Mouse (Mus musculus): ENCODE data around the gene Bcam. TPM values are rescaled to one million over a fixed set of nuclear protein-coding genes. Genes with fewer than 3 reads are reported as not detected.
A peak's percentile ranks its signal among the peaks of the same experiment; 100 is the strongest.

Gene Bcam
- polyA plus RNA-seq, 1 experiment from 2014 or later = 14.0 TPM

DNA sequence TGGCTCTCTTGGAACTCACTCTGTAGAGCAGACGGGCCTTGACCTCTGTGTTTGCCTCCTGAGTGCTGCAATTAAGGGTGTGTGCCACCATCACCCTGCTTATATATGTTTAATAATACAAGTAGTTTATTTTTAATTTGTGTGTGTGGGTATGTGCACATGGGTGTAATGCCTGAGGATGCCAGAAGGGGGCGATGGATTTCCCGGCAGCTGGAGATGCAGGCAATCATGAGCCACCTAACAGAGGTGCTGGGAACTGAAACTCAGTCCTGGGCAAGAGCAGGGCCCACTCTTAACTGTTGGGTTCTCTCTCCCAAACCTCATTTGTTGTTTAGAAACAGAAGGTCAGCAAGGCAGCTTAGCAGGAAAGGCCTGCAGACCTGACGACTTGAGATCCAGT lies 9.1 kb upstream of the Bcam start:
- Histone ChIP-seq H3K9me3 (replicated peaks; ENCODE audit: control insufficient read depth, low read length, poor library complexity, severe bottlenecking) (no peaks in the 10 kb centered on the region), H3K27me3 (ENCODE audit: control insufficient read depth, insufficient read depth, low read depth, low read length) (no peaks in the 10 kb centered on the region), H3K27ac (ENCODE audit: low read length) (no peak overlapping the region), H3K36me3 (ENCODE audit: control insufficient read depth, insufficient read depth, low read length) (no peaks in the 10 kb centered on the region), H3K4me2 (ENCODE audit: low read length) (no peak overlapping the region), H3K4me3 (ENCODE audit: low read depth, low read length) (no peak overlapping the region), H3K9ac (ENCODE audit: low read depth, low read length) (no peak overlapping the region), H3K4me1 (ENCODE audit: control insufficient read depth, insufficient read depth, low read length) (no peaks in the 10 kb centered on the region)
- 79% methylated on average over 4 of the region's 4 CpGs for WGBS
- ATAC-seq = no peak

DNA sequence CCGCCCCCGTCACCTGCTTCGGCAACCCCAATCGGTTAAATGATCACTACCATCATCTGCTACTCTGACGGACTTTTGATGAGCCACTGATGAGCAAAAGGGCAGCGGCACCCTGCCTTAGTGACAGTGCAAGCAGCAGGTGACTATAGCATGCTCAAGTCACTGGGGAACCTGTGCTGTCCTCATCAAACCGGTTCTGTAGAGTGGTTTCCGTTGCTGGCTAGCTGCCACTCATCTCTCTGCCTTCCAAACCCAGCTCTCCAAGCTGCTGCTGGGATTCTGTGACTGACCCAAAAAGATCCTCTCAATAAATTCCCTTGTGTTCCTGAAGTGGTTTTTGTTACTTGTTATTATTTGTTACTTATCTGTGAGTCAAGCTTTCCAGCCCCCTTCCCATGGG lies 7.8 kb upstream of the Bcam start:
- WGBS = 88% methylated on average over 8 of the region's 8 CpGs

DNA sequence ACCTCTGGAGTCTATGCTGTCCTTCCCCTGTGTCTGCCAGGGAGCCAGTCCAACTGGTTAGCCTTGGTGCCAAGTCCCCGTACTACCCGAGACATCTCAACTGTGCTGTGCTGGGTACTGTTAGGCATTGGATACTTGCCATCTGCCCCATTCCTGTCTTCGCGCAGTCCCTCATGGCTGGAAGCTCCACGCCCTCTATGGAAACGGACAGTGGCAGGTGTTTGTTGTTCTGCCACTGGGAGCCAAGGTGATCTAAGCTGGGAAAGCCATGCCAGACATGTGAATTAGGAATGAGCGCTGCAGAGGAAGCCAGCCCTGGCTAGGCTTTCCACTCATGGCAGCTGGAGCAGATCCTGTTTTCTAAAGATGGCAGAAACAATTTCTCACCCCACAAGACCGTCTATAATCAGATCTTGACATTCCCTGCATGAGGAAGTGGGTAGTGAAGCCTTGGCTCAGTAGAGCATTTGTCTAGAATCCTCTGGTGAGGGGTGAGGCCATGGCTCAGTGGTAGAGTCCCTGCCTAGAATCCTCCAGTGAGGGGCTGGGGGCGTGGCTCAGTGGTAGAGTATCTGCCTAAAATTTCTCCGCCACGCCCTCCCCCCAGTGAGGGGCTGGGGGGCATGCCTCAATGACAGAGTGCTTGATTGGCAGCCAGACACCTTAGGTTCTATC lies 6.4 kb upstream of the Bcam start:
- no peaks in the 10 kb centered on the region for H3K27me3 ChIP-seq (ENCODE audit: control insufficient read depth, insufficient read depth, low read depth, low read length)
- H3K27ac ChIP-seq (ENCODE audit: low read length) = no peak overlapping the region
- no peak overlapping the region for H3K4me3 ChIP-seq (ENCODE audit: low read depth, low read length)
- H3K4me2 ChIP-seq (ENCODE audit: low read length) = no peak overlapping the region
- ATAC-seq = no peak
- H3K9ac ChIP-seq (ENCODE audit: low read depth, low read length) = no peak overlapping the region
- H3K4me1 ChIP-seq (ENCODE audit: control insufficient read depth, insufficient read depth, low read length) = no peaks in the 10 kb centered on the region
- 87% methylated on average over 11 of the region's 11 CpGs for WGBS
- H3K36me3 ChIP-seq (ENCODE audit: control insufficient read depth, insufficient read depth, low read length) = no peaks in the 10 kb centered on the region
- H3K9me3 ChIP-seq (replicated peaks; ENCODE audit: control insufficient read depth, low read length, poor library complexity, severe bottlenecking) = no peaks in the 10 kb centered on the region

More for the DNA sequence above, 7.8 kb upstream of the Bcam start:
- H3K36me3 ChIP-seq (ENCODE audit: control insufficient read depth, insufficient read depth, low read length) = no peaks in the 10 kb centered on the region
- H3K4me1 ChIP-seq (ENCODE audit: control insufficient read depth, insufficient read depth, low read length) = no peaks in the 10 kb centered on the region
- H3K9ac ChIP-seq (ENCODE audit: low read depth, low read length) = no peak overlapping the region
- no peaks in the 10 kb centered on the region for H3K27me3 ChIP-seq (ENCODE audit: control insufficient read depth, insufficient read depth, low read depth, low read length)
- H3K4me3 ChIP-seq (ENCODE audit: low read depth, low read length) = no peak overlapping the region
- H3K9me3 ChIP-seq (replicated peaks; ENCODE audit: control insufficient read depth, low read length, poor library complexity, severe bottlenecking) = no peaks in the 10 kb centered on the region
- no peak for ATAC-seq
- H3K27ac ChIP-seq (ENCODE audit: low read length) = no peak overlapping the region
- no peak overlapping the region for H3K4me2 ChIP-seq (ENCODE audit: low read length)

DNA sequence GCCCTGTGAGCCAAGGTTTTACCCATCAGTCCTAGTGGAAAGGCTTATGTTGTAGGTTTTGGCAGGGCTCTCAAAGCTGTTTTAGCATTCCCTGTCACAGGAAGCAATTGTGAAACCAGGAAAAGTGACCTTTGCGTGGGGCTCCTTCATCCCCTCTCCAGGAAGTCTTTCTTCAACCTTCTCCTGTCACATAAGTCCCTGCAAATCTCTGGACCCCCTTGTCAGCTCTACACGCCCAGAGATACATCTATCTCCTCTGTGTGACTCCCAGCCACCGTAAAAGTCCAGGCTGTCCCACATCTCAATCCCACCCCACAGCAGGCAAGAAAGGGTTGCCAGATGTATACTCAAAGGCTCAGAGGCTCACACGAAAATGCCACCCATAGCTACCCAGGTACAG lies 866 bp upstream of the Bcam start:
- H3K27ac ChIP-seq (ENCODE audit: low read length) = no peak overlapping the region
- H3K9me3 ChIP-seq (replicated peaks; ENCODE audit: control insufficient read depth, low read length, poor library complexity, severe bottlenecking) = no peaks in the 10 kb centered on the region
- ATAC-seq = no peak
- peaks cover 24% of the 10 kb centered on the region for H3K27me3 ChIP-seq (ENCODE audit: control insufficient read depth, insufficient read depth, low read depth, low read length)
- no peak overlapping the region for H3K4me3 ChIP-seq (ENCODE audit: low read depth, low read length)
- no peak overlapping the region for H3K9ac ChIP-seq (ENCODE audit: low read depth, low read length)
- H3K36me3 ChIP-seq (ENCODE audit: control insufficient read depth, insufficient read depth, low read length) = no peaks in the 10 kb centered on the region
- peaks cover 11% of the 10 kb centered on the region for H3K4me1 ChIP-seq (ENCODE audit: control insufficient read depth, insufficient read depth, low read length)
- H3K4me2 ChIP-seq (ENCODE audit: low read length) = no peak overlapping the region
- WGBS = 62% methylated on average over 4 of the region's 4 CpGs

DNA sequence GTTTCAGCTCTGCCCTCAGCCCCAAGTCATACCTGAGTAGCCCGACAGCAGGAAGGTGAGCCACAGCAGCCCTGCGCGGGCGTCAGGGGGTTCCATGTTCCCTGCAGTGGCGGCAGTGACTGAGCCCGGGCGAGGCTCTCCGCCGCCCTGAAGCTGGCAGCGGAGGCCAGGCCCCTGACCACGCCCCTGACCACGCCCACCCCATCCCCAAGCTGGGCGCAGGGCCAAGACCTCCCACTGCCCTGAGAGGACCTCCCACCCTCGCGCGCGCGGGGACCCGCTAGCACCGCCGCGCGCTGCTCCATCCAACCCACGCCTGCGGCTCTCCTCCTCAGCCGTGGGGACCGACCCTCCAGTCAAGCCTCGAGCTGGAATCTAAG lies 451 bp downstream of the Bcam start:
- WGBS = under 1% methylated on average over 27 of the region's 28 CpGs
- peak; percentile 74 for ATAC-seq

DNA sequence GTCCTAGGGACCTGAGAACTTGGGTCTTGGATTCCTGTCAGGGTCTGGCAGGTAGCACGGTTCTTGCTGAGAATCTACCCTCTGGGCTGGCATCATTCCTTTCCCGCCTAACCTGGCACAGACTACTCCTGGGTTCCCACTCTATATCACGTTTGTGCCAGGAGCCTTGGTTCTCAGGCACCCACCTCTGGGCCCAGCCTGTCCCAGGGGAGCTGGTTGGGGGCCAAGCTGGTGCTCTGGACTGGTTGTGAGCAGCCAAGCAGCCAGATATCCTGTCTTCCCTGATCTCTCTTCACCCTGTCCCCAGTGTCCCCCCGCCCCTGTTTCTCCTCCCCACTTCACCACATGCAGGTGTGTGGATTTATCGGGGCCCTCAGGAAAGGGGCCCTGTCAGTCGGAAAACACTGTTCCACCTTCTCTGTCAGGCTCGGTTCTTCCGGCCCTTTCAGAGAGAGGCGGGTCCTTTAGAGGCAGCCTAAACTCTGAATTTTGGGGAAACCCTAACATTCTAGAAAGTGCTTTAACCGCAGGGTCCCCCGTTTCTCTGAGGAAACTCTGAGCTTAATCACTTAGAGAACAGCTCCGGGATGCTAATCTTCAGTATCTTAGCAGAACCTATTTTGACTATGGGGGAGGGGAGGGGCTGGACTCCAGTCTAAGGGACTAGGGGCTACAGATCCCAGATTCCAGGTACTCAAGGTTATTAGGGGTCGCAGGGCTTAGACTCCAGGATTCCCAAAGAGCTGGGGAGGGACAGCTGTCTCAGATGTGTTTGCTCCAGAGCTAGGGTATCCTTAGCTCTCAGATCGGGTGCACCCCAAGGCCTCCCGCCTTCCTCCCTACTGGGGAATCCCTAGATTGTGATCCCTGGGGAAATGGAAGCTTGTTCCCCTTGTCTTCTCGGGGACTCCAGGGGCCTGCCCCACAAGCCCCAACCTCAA lies 1.1 kb downstream of the Bcam start:
- Histone ChIP-seq H3K9me3 (replicated peaks; ENCODE audit: control insufficient read depth, low read length, poor library complexity, severe bottlenecking) (no peaks in the 10 kb centered on the region), H3K9ac (ENCODE audit: low read depth, low read length) (peak overlapping the region; percentile 61), H3K36me3 (ENCODE audit: control insufficient read depth, insufficient read depth, low read length) (no peaks in the 10 kb centered on the region), H3K4me1 (ENCODE audit: control insufficient read depth, insufficient read depth, low read length) (peaks cover 11% of the 10 kb centered on the region), H3K27me3 (ENCODE audit: control insufficient read depth, insufficient read depth, low read depth, low read length) (peaks cover 24% of the 10 kb centered on the region), H3K27ac (ENCODE audit: low read length) (no peak overlapping the region), H3K4me2 (ENCODE audit: low read length) (peak overlapping the region; percentile 74), H3K4me3 (ENCODE audit: low read depth, low read length) (peak overlapping the region; percentile 41)
- 0 out of 2 replicates have a peak, but pooled peaks have one; percentile 2 for ATAC-seq
- WGBS = 14% methylated on average over 16 of the region's 16 CpGs

More for the DNA sequence above, 451 bp downstream of the Bcam start:
- Histone ChIP-seq H3K27ac (ENCODE audit: low read length) (no peak overlapping the region), H3K4me2 (ENCODE audit: low read length) (peak overlapping the region; percentile 74), H3K9ac (ENCODE audit: low read depth, low read length) (peak overlapping the region; percentile 61), H3K4me3 (ENCODE audit: low read depth, low read length) (peak overlapping the region; percentile 41), H3K27me3 (ENCODE audit: control insufficient read depth, insufficient read depth, low read depth, low read length) (peaks cover 24% of the 10 kb centered on the region), H3K4me1 (ENCODE audit: control insufficient read depth, insufficient read depth, low read length) (peaks cover 11% of the 10 kb centered on the region), H3K9me3 (replicated peaks; ENCODE audit: control insufficient read depth, low read length, poor library complexity, severe bottlenecking) (no peaks in the 10 kb centered on the region), H3K36me3 (ENCODE audit: control insufficient read depth, insufficient read depth, low read length) (no peaks in the 10 kb centered on the region)

DNA sequence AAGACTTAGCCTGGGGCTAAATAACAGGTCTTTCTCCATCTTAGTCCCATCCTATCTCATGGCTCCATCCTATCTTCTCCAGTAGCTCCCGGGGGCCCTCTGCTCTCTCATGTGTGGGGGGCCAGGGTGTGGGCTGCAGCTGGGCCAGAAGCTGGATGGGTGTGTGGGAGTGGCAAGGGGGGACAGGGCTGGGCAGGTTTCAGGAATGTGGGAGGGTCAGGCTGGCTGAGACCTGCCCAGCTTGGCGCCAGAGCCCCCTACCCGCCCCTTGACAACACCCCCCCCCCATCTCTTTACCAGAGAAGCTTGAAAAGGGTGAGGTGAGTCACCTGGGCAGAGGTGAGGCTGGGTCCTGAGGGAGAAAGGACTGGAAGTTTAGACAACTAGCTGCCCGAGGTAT lies 1.8 kb downstream of the Bcam start:
- peaks cover 11% of the 10 kb centered on the region for H3K4me1 ChIP-seq (ENCODE audit: control insufficient read depth, insufficient read depth, low read length)
- no peak overlapping the region for H3K4me3 ChIP-seq (ENCODE audit: low read depth, low read length)
- H3K27ac ChIP-seq (ENCODE audit: low read length) = no peak overlapping the region
- no peak overlapping the region for H3K4me2 ChIP-seq (ENCODE audit: low read length)
- 24% methylated on average over 4 of the region's 4 CpGs for WGBS
- peaks cover 24% of the 10 kb centered on the region for H3K27me3 ChIP-seq (ENCODE audit: control insufficient read depth, insufficient read depth, low read depth, low read length)
- ATAC-seq = no peak
- H3K36me3 ChIP-seq (ENCODE audit: control insufficient read depth, insufficient read depth, low read length) = no peaks in the 10 kb centered on the region
- no peaks in the 10 kb centered on the region for H3K9me3 ChIP-seq (replicated peaks; ENCODE audit: control insufficient read depth, low read length, poor library complexity, severe bottlenecking)
- H3K9ac ChIP-seq (ENCODE audit: low read depth, low read length) = no peak overlapping the region

DNA sequence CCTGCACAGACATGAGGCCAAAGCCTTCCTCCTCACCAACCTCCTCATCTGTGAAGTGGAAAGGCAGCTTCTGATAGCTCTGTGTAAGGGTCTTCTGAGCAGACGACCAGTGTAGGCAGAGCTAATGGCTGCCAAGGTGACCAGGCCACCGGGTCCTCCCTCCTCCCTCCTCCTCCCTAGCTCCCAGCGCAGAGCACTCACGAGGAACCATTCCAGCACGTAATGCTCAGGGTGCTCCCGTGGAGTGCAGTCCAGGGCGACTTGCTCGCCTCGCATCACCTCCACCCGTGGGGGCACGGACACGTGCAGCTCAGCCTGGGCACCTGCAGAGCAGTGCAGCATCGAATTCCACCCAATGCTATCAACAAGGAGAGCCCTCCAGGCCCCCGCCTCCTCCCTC lies 2.6 kb downstream of the Bcam start:
- peaks cover 24% of the 10 kb centered on the region for H3K27me3 ChIP-seq (ENCODE audit: control insufficient read depth, insufficient read depth, low read depth, low read length)
- no peak overlapping the region for H3K27ac ChIP-seq (ENCODE audit: low read length)
- WGBS = 66% methylated on average over 14 of the region's 14 CpGs
- H3K4me2 ChIP-seq (ENCODE audit: low read length) = no peak overlapping the region
- no peaks in the 10 kb centered on the region for H3K9me3 ChIP-seq (replicated peaks; ENCODE audit: control insufficient read depth, low read length, poor library complexity, severe bottlenecking)
- H3K4me1 ChIP-seq (ENCODE audit: control insufficient read depth, insufficient read depth, low read length) = peaks cover 11% of the 10 kb centered on the region
- no peak for ATAC-seq
- H3K4me3 ChIP-seq (ENCODE audit: low read depth, low read length) = no peak overlapping the region
- H3K36me3 ChIP-seq (ENCODE audit: control insufficient read depth, insufficient read depth, low read length) = no peaks in the 10 kb centered on the region
- H3K9ac ChIP-seq (ENCODE audit: low read depth, low read length) = no peak overlapping the region

DNA sequence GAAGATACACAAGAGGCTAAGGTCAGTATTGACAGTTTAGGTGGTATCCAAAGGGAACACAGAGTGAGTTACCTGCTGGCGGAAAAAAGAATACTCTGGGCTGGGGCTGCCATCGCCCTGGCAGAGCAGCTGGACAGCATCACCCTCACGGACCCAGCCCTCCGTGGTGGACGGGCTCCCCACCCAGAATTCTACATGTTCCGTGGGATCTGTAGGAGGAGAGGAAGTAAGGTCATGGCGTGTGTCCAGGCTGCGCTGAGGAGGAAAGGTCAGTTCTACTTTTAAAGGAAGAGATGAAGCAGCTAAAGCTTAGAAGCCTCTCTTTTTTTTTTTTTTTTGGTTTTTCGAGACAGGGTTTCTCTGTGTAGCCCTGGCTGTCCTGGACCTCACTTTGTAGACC lies 6.2 kb downstream of the Bcam start:
- H3K36me3 ChIP-seq (ENCODE audit: control insufficient read depth, insufficient read depth, low read length) = no peaks in the 10 kb centered on the region
- H3K4me2 ChIP-seq (ENCODE audit: low read length) = no peak overlapping the region
- no peak overlapping the region for H3K9ac ChIP-seq (ENCODE audit: low read depth, low read length)
- no peak for ATAC-seq
- no peak overlapping the region for H3K4me3 ChIP-seq (ENCODE audit: low read depth, low read length)
- 96% methylated on average over 9 of the region's 9 CpGs for WGBS
- H3K9me3 ChIP-seq (replicated peaks; ENCODE audit: control insufficient read depth, low read length, poor library complexity, severe bottlenecking) = no peaks in the 10 kb centered on the region
- no peaks in the 10 kb centered on the region for H3K4me1 ChIP-seq (ENCODE audit: control insufficient read depth, insufficient read depth, low read length)
- H3K27ac ChIP-seq (ENCODE audit: low read length) = no peak overlapping the region
- H3K27me3 ChIP-seq (ENCODE audit: control insufficient read depth, insufficient read depth, low read depth, low read length) = peaks cover 5% of the 10 kb centered on the region
